Mouse (Mus musculus): ENCODE results near the gene Snx17. TPM values are rescaled to one million over a fixed set of nuclear protein-coding genes. Genes with fewer than 3 reads are reported as not detected.

The Snx17 gene
- polyA plus RNA-seq, 2 experiments from 2014 or later: 111 to 171 TPM

DNA sequence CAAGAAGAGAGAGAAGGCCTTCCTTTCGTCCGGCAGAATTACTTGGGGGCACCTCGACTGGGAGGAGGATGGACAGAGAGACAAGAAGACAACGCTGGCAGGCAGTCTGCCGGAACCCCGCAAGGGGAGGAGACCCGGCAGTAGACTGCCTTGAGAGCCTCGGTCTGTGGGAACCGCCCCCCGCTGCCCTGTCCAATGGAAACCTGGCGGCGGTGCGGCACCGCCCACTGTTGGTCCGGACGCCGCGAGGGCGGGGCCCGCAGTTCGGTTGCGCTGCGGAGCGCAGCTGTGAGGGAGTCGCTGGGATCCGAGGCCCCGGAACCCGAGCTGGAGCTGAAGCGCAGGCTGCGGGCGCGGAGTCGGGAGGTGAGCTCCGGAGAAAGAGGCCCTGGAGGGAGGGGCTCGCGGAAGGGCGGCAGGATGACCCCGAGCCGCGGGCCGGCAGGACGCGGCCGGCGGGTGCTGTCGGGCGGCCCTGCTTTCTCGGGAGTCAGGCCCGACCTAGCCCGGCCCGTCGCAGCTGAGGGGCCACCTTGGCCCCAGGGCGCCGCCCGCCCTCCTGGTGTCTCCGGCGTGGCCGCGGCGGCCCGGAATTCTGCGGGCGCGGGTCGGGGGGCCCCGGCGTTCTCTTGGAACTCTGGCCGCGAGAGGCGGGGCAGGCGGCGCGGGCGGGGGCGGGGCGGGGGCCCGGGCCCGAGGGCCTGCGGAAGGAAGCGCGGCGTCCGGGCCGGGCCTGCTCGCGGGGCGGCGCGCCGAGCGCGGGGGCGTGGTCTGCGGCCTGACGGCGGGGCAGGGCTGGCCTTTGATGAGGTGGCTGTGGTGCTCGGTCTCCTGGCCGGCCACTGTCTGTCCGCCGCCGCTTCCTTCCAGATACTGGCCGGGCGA lies 47.9 kb downstream of the Snx17 start, which contains the start of the genes Nrbp1 and Gm9970:
Gene Nrbp1 (plus strand): TSS at position 228 of the 885 bp plus-strand sequence.
Gene Gm9970 (minus strand): TSS at position 596 of the 885 bp plus-strand sequence.
- ATAC-seq: peak; percentile 98

DNA sequence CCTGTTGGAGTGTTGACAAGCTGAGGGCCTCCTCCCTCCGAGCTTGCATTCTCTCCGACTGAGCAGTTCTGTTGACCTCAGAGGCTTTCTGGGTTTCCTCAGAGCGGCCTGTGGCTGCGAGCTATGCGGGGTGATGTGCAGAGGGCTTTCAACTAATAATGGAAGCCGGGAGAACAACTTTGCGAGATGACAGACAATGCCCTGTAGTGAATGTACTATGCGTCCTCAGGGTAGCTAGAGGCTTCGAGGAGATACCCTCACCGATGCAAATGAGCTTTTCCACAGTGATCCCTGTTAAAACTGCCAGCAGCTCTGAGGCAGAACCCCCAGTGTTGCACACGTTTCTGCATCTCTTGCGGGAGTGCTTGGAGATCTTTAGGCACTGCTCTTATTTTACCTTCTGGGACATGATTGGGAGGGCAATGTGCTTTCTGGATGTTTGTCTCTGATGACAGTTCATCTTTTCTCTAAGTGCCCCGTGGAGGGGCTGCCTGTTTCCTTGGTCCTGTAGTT lies 48.6 kb downstream of the Snx17 start:
- peak; percentile 28 for ATAC-seq

DNA sequence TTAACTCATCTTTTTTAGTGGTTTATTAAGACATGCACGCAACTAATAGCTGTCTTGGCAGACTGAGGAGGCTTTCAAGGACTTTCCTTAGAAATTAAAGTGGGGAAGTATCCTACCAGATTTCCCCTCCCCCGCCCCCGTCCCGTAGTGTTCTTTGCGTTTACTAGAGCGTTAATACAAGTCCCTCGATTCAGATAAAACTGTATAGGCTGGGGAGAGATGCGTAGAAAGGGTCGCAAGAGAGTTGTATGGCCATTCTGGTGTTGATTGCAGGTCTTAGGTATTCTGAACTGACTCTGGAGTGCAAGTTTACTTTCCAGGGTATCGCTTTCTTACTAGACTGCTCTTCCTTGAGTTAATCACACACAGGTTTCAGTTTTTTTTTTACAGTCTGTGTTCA lies 49.2 kb downstream of the Snx17 start:
- ATAC-seq: no peak

Other genes starting within 250 kb of the Snx17 start
- gene Cgref1, start 247.6 kb upstream of the Snx17 start, polyA plus RNA-seq (2017; shearing (Covaris generic)): 1 to 10 TPM in 1 of 2 experiments, not detected in 1; 1.7 TPM
- 100 to 1,000 TPM in 1 of 2 experiments, 10 to 100 TPM in 1; 83.6 to 112 TPM for gene Preb, start 232.9 kb upstream of the Snx17 start, polyA plus RNA-seq (2017; shearing (Covaris generic))
- not detected for gene Tcf23, start 224.6 kb upstream of the Snx17 start, polyA plus RNA-seq (2017; shearing (Covaris generic))
- 10 to 100 TPM; 80.7 to 89.3 TPM for gene Atraid, start 144.9 kb upstream of the Snx17 start, polyA plus RNA-seq (2017; shearing (Covaris generic))
- 1 to 10 TPM; 6.5 to 7.9 TPM for gene Slc5a6, start 144.3 kb upstream of the Snx17 start, polyA plus RNA-seq (2017; shearing (Covaris generic))
- gene Cad, start 138.4 kb upstream of the Snx17 start, polyA plus RNA-seq (2017; shearing (Covaris generic)): 10 to 100 TPM in 1 of 2 experiments, 1 to 10 TPM in 1; 7.7 to 14.0 TPM
- not detected for gene Dnajc5g, start 86.9 kb upstream of the Snx17 start, polyA plus RNA-seq (2017; shearing (Covaris generic))
- not detected for gene Slc30a3, start 85.0 kb upstream of the Snx17 start, polyA plus RNA-seq (2017; shearing (Covaris generic))
- gene Trim54, start 76.5 kb upstream of the Snx17 start, polyA plus RNA-seq (2017; shearing (Covaris generic)): not detected
- gene Ucn, start 54.4 kb upstream of the Snx17 start, polyA plus RNA-seq (2017; shearing (Covaris generic)): not detected
- gene Mpv17, start 39.0 kb upstream of the Snx17 start, polyA plus RNA-seq (2017; shearing (Covaris generic)): 10 to 100 TPM; 64.4 to 66.7 TPM
- 1 to 10 TPM; 1.2 to 1.5 TPM for gene Gm29609, start 13.3 kb upstream of the Snx17 start, polyA plus RNA-seq (2017; shearing (Covaris generic))
- gene Gtf3c2, start 13.1 kb upstream of the Snx17 start, polyA plus RNA-seq (2017; shearing (Covaris generic)): 100 to 1,000 TPM in 1 of 2 experiments, 10 to 100 TPM in 1; 70.2 to 126 TPM
- gene Eif2b4, start 203 bp downstream of the Snx17 start, polyA plus RNA-seq (2017; shearing (Covaris generic)): 10 to 100 TPM; 47.9 to 49.1 TPM
- gene Zfp513, start 9.1 kb downstream of the Snx17 start, polyA plus RNA-seq (2017; shearing (Covaris generic)): 1 to 10 TPM; 4.6 to 6.7 TPM
- gene Ppm1g, start 27.5 kb downstream of the Snx17 start, polyA plus RNA-seq (2017; shearing (Covaris generic)): 10 to 100 TPM; 45.9 to 50.4 TPM
- 10 to 100 TPM; 91.5 to 96.5 TPM for gene Nrbp1, start 47.6 kb downstream of the Snx17 start, polyA plus RNA-seq (2017; shearing (Covaris generic))
- gene Gm9970, start 48.0 kb downstream of the Snx17 start, polyA plus RNA-seq (2017; shearing (Covaris generic)): not detected
- 10 to 100 TPM; 28.0 to 30.7 TPM for gene Krtcap3, start 58.5 kb downstream of the Snx17 start, polyA plus RNA-seq (2017; shearing (Covaris generic))
- 1 to 10 TPM; 4.8 to 10.0 TPM for gene Ift172, start 97.9 kb downstream of the Snx17 start, polyA plus RNA-seq (2017; shearing (Covaris generic))
- not detected for gene Fndc4, start 102.9 kb downstream of the Snx17 start, polyA plus RNA-seq (2017; shearing (Covaris generic))
- gene Gckr, start 104.2 kb downstream of the Snx17 start, polyA plus RNA-seq (2017; shearing (Covaris generic)): not detected